Mouse (Mus musculus): ENCODE results near the gene Lce1m. TPM values are rescaled to one million over a fixed set of nuclear protein-coding genes. Genes with fewer than 3 reads are reported as not detected.

Gene Lce1m
- polyA plus RNA-seq, 1 experiment from 2014 or later, result not detected

DNA sequence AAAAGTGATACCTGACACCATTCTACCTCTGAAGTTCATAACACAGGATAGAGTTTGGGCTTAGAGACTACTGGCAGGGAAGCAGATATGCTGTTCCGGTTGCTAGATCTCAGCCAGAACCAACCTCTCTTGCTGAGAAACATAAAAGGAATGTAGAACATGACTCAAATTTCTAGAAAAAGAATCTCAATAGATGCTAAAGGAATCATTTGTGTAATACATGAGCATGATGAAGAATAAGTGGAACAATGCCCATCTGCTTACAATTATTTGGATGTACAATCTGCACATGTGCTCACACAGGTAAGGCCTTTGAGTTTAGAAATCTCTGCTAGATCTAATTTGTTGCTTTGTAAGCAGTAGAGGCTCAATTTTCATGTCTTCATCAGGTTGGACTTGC, 2.3 kb upstream of the Lce1m start:
- no peak for ATAC-seq (ENCODE audit: insufficient read depth)
- Histone ChIP-seq H3K4me2 (no peak overlapping the region), H3K4me1 (ENCODE audit: insufficient read depth) (no peaks in the 10 kb centered on the region), H3K27ac (ENCODE audit: low read depth) (no peak overlapping the region), H3K27me3 (ENCODE audit: insufficient read depth, low read length) (no peaks in the 10 kb centered on the region), H3K36me3 (ENCODE audit: insufficient read depth) (no peaks in the 10 kb centered on the region), H3K9ac (no peak overlapping the region), H3K4me3 (ENCODE audit: low read depth, low read length) (no peak overlapping the region), H3K9me3 (ENCODE audit: low read depth, low read length) (no peaks in the 10 kb centered on the region)
- DNase-seq, result no peak
- 80% methylated on average over 1 of the region's 1 CpGs for WGBS
- no peak for TF ChIP-seq CTCF (IDR thresholded peaks at IDR 0.05; ENCODE audit: low read depth)

DNA sequence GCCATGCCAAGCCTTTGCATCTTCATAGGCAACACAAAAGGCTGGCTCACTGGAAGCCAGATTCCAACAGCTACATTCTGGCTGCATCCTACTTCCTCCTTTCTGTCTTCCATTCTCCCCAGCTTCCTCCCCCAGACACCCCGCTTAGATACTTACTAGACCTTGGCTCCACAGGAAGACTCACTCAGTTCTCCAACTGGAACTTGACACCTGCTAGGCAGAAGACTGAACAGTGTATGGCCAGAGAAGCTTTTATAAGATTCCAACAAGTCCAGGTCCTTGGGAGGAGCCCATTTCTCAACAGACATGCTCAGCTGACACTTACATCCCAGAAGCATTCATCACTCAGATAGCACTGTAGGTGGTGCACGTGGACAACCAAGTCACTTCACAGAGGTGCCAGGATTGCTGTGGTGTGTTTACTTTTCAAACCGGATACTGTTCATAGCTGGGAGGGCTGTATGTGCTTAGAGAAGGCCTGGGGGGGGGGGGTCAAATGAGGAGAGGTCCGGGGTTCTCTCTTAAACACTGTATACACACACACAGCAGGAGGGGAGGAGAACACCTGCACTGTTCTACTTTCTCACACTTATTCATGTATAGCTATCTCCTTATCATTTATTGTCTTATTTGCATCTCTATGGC, 3.3 kb downstream of the Lce1m start, which contains the start of gene Crct1:
Gene Crct1, minus strand, starts transcription at position 228 of the 645 bp plus-strand sequence.
- Histone ChIP-seq H3K27me3 (ENCODE audit: insufficient read depth, low read length) (no peaks in the 10 kb centered on the region), H3K4me1 (ENCODE audit: insufficient read depth) (no peaks in the 10 kb centered on the region; the same call in 1 of the 2 replicates), H3K9me3 (ENCODE audit: low read depth, low read length) (no peaks in the 10 kb centered on the region), H3K4me3 (ENCODE audit: low read depth, low read length) (peak within 1 kb of the TSS; percentile 43), H3K36me3 (ENCODE audit: insufficient read depth) (no peaks in the 10 kb centered on the region), H3K9ac (peak within 1 kb of the TSS; percentile 53), H3K27ac (ENCODE audit: low read depth) (peak within 1 kb of the TSS; percentile 25), H3K4me2 (peak within 1 kb of the TSS; percentile 75)
- DNase-seq (no peak), ATAC-seq (ENCODE audit: insufficient read depth) (0 out of 2 replicates have a peak, but pooled peaks have one; percentile 53)
- WGBS, result 20% methylated on average over 4 of the region's 4 CpGs
- no peak for TF ChIP-seq CTCF (IDR thresholded peaks at IDR 0.05; ENCODE audit: low read depth)

DNA sequence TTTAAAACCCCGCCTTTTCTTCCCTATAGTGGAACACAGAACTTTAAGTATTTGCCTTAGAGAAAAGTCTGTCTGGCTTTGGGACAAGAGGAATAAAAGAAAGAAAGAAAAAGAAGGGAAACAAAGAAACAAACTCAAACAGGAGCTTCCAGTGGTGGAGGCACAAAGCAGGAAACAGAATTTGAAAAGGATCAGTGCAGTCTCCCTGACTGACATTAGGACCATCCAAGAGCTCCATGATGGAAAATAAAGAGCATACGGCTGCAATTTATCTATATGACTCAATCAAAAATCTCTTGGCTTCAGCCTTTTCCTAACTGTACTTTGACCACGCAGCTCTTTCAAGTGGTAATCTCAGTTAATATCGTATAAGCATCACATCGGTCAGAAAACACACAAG, 4.0 kb downstream of the Lce1m start:
- Histone ChIP-seq H3K9me3 (ENCODE audit: low read depth, low read length) (no peaks in the 10 kb centered on the region), H3K4me3 (ENCODE audit: low read depth, low read length) (peak overlapping the region; percentile 43), H3K27me3 (ENCODE audit: insufficient read depth, low read length) (no peaks in the 10 kb centered on the region), H3K27ac (ENCODE audit: low read depth) (no peak overlapping the region), H3K4me1 (ENCODE audit: insufficient read depth) (no peaks in the 10 kb centered on the region; the same call in 1 of the 2 replicates), H3K36me3 (ENCODE audit: insufficient read depth) (no peaks in the 10 kb centered on the region), H3K9ac (peak overlapping the region; percentile 53), H3K4me2 (peak overlapping the region; percentile 75)
- no peak for TF ChIP-seq CTCF (IDR thresholded peaks at IDR 0.05; ENCODE audit: low read depth)
- ATAC-seq (ENCODE audit: insufficient read depth), result no peak
- DNase-seq, result no peak
- WGBS, result 29% methylated on average over 5 of the region's 5 CpGs

DNA sequence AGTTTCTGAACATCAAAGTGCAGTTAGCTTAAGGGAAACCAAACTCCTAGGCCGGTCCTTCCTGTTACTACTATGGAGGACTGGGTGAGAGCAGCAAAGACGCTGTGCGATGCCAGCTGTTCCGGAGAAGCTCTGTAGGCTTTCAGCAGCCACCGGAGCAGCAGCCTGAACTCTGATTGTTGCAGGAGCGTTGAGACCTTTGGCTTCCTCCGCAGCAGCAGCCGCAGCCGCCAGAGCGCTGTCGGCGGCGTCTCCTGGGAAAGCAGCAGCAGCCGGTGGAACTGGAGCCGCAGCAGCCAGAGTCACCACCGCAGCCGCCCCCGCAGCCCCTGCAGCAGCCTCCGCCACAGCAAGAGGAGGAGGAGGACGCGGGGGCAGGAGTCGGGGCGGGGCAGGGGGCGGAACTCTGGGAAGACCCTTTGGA, 4.5 kb downstream of the Lce1m start:
- Histone ChIP-seq H3K27ac (ENCODE audit: low read depth) (peak overlapping the region; percentile 25), H3K36me3 (ENCODE audit: insufficient read depth) (no peaks in the 10 kb centered on the region), H3K4me3 (ENCODE audit: low read depth, low read length) (peak overlapping the region; percentile 43), H3K9ac (peak overlapping the region; percentile 53), H3K4me1 (ENCODE audit: insufficient read depth) (no peaks in the 10 kb centered on the region; the same call in 1 of the 2 replicates), H3K4me2 (peak overlapping the region; percentile 75), H3K9me3 (ENCODE audit: low read depth, low read length) (no peaks in the 10 kb centered on the region), H3K27me3 (ENCODE audit: insufficient read depth, low read length) (no peaks in the 10 kb centered on the region)
- ATAC-seq (ENCODE audit: insufficient read depth), result peak; percentile 89
- under 1% methylated on average over 24 of the region's 24 CpGs for WGBS
- peak; percentile 75 for DNase-seq
- TF ChIP-seq CTCF (IDR thresholded peaks at IDR 0.05; ENCODE audit: low read depth), result no peak

DNA sequence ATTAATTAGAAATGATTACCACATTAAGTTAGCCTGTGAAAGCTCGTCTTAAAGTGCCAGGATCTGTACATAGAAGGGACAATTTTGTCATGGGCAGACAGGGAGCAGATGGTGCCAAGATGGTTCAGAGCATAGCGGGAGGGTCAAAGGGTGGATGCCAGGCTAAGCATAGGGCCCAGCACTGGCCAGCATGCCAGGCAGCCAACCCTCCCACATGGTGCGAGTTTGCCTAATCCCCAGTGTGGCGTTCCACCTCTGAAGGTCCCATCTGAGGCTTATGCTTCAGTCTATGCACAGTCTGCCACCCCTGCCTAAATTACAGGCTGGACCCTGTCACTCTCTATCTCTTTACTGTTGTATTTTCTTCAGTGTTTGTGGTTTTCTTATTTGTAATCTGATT, 16.0 kb downstream of the Lce1m start:
- no peaks in the 10 kb centered on the region for H3K27me3 ChIP-seq (ENCODE audit: insufficient read depth, low read length)
- ATAC-seq (ENCODE audit: insufficient read depth) (no peak), DNase-seq (no peak)
- no peak for TF ChIP-seq CTCF (IDR thresholded peaks at IDR 0.05; ENCODE audit: low read depth)
- WGBS, result 72% methylated on average over 4 of the region's 4 CpGs
- H3K4me3 ChIP-seq (ENCODE audit: low read depth, low read length), result no peak overlapping the region
- H3K9ac ChIP-seq, result no peak overlapping the region
- H3K9me3 ChIP-seq (ENCODE audit: low read depth, low read length), result no peaks in the 10 kb centered on the region
- no peaks in the 10 kb centered on the region for H3K4me1 ChIP-seq (ENCODE audit: insufficient read depth)
- H3K27ac ChIP-seq (ENCODE audit: low read depth), result no peak overlapping the region
- no peak overlapping the region for H3K4me2 ChIP-seq
- no peaks in the 10 kb centered on the region for H3K36me3 ChIP-seq (ENCODE audit: insufficient read depth)

DNA sequence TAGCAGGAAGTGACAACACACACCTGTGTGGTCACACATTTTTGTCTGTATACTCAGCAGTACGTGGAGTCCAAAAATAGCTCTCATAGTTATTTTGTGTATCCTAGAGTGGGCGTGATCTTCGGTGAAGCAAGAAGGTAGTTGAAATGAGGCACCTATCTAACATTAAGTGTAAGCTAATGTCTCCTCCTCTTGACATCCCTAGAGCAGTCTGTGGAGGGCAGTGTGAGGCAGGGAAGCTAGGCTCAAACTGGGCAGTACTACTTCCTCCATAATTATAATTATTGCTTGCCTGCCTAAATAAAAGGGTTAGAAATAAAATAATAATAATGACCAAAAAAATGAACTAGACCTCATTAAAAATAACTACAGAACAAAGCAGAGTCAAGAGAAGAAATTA, 18.2 kb downstream of the Lce1m start:
- Histone ChIP-seq H3K9ac (no peak overlapping the region), H3K27ac (ENCODE audit: low read depth) (no peak overlapping the region), H3K4me2 (no peak overlapping the region), H3K4me3 (ENCODE audit: low read depth, low read length) (no peak overlapping the region), H3K4me1 (ENCODE audit: insufficient read depth) (no peaks in the 10 kb centered on the region), H3K9me3 (ENCODE audit: low read depth, low read length) (no peaks in the 10 kb centered on the region), H3K27me3 (ENCODE audit: insufficient read depth, low read length) (no peaks in the 10 kb centered on the region), H3K36me3 (ENCODE audit: insufficient read depth) (no peaks in the 10 kb centered on the region)
- TF ChIP-seq CTCF (IDR thresholded peaks at IDR 0.05; ENCODE audit: low read depth), result no peak
- DNase-seq (no peak), ATAC-seq (ENCODE audit: insufficient read depth) (no peak)
- 57% methylated on average over 3 of the region's 3 CpGs for WGBS

DNA sequence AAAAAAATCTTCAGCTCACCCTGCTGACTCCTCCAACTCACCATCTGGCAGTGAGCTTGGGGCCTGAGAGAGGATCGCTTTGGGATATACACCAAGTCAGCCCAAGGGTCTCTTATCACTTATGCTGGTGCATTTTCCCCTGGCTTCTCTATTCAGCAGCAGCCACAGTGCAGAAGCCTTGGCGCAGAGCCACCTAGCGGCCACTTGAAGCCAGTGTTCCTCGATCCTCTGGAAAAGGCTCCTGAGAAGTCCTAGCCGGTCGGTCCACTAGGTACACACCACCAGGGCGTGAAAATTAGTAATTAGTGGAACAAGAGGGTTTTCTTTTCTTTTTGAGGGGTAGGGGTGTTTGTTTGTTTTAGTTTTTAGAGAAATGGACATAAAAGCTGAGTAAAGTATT, 20.2 kb downstream of the Lce1m start:
- no peak overlapping the region for H3K27ac ChIP-seq (ENCODE audit: low read depth)
- 3% methylated on average over 7 of the region's 7 CpGs for WGBS
- no peaks in the 10 kb centered on the region for H3K36me3 ChIP-seq (ENCODE audit: insufficient read depth)
- H3K9me3 ChIP-seq (ENCODE audit: low read depth, low read length), result no peaks in the 10 kb centered on the region
- no peak overlapping the region for H3K4me2 ChIP-seq
- TF ChIP-seq CTCF (IDR thresholded peaks at IDR 0.05; ENCODE audit: low read depth), result peak; percentile 83
- ATAC-seq (ENCODE audit: insufficient read depth), result peak; percentile 92
- no peak overlapping the region for H3K9ac ChIP-seq
- H3K4me1 ChIP-seq (ENCODE audit: insufficient read depth), result no peaks in the 10 kb centered on the region
- H3K27me3 ChIP-seq (ENCODE audit: insufficient read depth, low read length), result no peaks in the 10 kb centered on the region
- peak; percentile 90 for DNase-seq
- no peak overlapping the region for H3K4me3 ChIP-seq (ENCODE audit: low read depth, low read length)
